Mouse (Mus musculus): ENCODE measurements around the gene Lrrc27. TPM values are rescaled to one million over a fixed set of nuclear protein-coding genes. Genes with fewer than 3 reads are reported as not detected.
A peak's percentile ranks its signal among the peaks of the same experiment; 100 is the strongest.

The Lrrc27 gene
- polyA plus RNA-seq, 1 experiment from 2014 or later = 2.9 TPM

GRCm38 (mm10) chr7:139188634-139189207 is 24.1 kb upstream of the Lrrc27 start:
- Histone ChIP-seq H3K9me3 (replicated peaks) (no peaks in the 10 kb centered on the region), H3K36me3 (no peaks in the 10 kb centered on the region), H3K4me2 (peak overlapping the region; percentile 99), H3K9ac (peak overlapping the region; percentile 61), H3K27ac (0 out of 2 replicates have a peak overlapping the region, but pooled peaks have one; percentile 6), H3K27me3 (peaks cover 53% of the 10 kb centered on the region), H3K4me1 (peaks cover 19% of the 10 kb centered on the region), H3K4me3 (replicated peaks) (peak overlapping the region; percentile 71)
- 1% methylated on average over 23 of the region's 23 CpGs for WGBS
- peak; percentile 85 for ATAC-seq (replicated peaks; ENCODE audit: low FRiP score)

- H3K36me3 ChIP-seq = no peaks in the 10 kb centered on the region
- H3K9ac ChIP-seq = no peak overlapping the region
- H3K27me3 ChIP-seq = peaks cover 43% of the 10 kb centered on the region
- 85% methylated on average over 4 of the region's 4 CpGs for WGBS
- H3K4me3 ChIP-seq (replicated peaks) = no peak overlapping the region
- no peaks in the 10 kb centered on the region for H3K9me3 ChIP-seq (replicated peaks)
- peaks cover 19% of the 10 kb centered on the region for H3K4me1 ChIP-seq
- ATAC-seq (replicated peaks; ENCODE audit: low FRiP score) = no peak
- no peak overlapping the region for H3K27ac ChIP-seq
- H3K4me2 ChIP-seq = no peak overlapping the region
Measured at GRCm38 (mm10) chr7:139190616-139191015, 22.2 kb upstream of the Lrrc27 start.

- Histone ChIP-seq H3K4me2 (no peak overlapping the region), H3K36me3 (no peaks in the 10 kb centered on the region), H3K4me1 (peaks cover 13% of the 10 kb centered on the region), H3K4me3 (replicated peaks) (no peak overlapping the region), H3K9me3 (replicated peaks) (no peaks in the 10 kb centered on the region), H3K27me3 (peaks cover 34% of the 10 kb centered on the region), H3K9ac (no peak overlapping the region), H3K27ac (no peak overlapping the region)
- no peak for ATAC-seq (replicated peaks; ENCODE audit: low FRiP score)
- 72% methylated on average over 6 of the region's 6 CpGs for WGBS
Measured at GRCm38 (mm10) chr7:139191619-139192018, 21.2 kb upstream of the Lrrc27 start.

GRCm38 (mm10) chr7:139197022-139197421 is 15.8 kb upstream of the Lrrc27 start:
- WGBS = 90% methylated on average over 4 of the region's 4 CpGs
- H3K27me3 ChIP-seq = peaks cover 29% of the 10 kb centered on the region
- H3K4me2 ChIP-seq = no peak overlapping the region
- no peak overlapping the region for H3K27ac ChIP-seq
- ATAC-seq (replicated peaks; ENCODE audit: low FRiP score) = no peak
- H3K4me1 ChIP-seq = no peaks in the 10 kb centered on the region
- H3K36me3 ChIP-seq = no peaks in the 10 kb centered on the region
- H3K4me3 ChIP-seq (replicated peaks) = no peak overlapping the region
- no peaks in the 10 kb centered on the region for H3K9me3 ChIP-seq (replicated peaks)
- H3K9ac ChIP-seq = no peak overlapping the region

DNA sequence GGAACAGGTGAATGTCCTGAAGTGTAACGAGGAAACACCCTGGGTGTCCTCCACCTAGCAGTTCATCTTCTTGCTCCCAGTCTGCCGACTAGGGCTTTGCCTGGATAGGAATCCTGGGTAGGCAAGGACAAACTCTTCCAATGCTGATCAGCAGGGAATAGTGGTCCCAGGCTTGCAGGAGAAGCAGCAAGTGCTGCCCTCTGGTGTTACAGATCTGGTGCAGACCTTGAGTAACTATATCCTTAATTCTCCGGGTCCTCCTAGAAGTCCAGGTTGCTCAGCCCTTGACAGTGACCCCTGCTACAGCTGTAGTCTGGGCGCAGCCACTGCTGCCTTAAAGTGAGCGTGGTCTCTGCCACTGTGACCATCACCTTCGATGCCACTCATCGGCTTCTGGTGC is 12.7 kb upstream of the Lrrc27 start:
- ATAC-seq (replicated peaks; ENCODE audit: low FRiP score) = no peak
- Histone ChIP-seq H3K4me3 (replicated peaks) (no peak overlapping the region), H3K9me3 (replicated peaks) (no peaks in the 10 kb centered on the region), H3K4me1 (no peaks in the 10 kb centered on the region), H3K27me3 (peaks cover 42% of the 10 kb centered on the region), H3K9ac (no peak overlapping the region), H3K27ac (no peak overlapping the region), H3K36me3 (no peaks in the 10 kb centered on the region), H3K4me2 (no peak overlapping the region)
- WGBS = 23% methylated on average over 7 of the region's 7 CpGs

- H3K27ac ChIP-seq = no peak overlapping the region
- no peaks in the 10 kb centered on the region for H3K9me3 ChIP-seq (replicated peaks)
- no peak overlapping the region for H3K9ac ChIP-seq
- no peak for ATAC-seq (replicated peaks; ENCODE audit: low FRiP score)
- no peaks in the 10 kb centered on the region for H3K36me3 ChIP-seq
- no peak overlapping the region for H3K4me2 ChIP-seq
- no peaks in the 10 kb centered on the region for H3K4me1 ChIP-seq
- H3K27me3 ChIP-seq = peaks cover 45% of the 10 kb centered on the region
- 57% methylated on average over 6 of the region's 6 CpGs for WGBS
- no peak overlapping the region for H3K4me3 ChIP-seq (replicated peaks)
Measured at GRCm38 (mm10) chr7:139201209-139201608, 11.6 kb upstream of the Lrrc27 start.

DNA sequence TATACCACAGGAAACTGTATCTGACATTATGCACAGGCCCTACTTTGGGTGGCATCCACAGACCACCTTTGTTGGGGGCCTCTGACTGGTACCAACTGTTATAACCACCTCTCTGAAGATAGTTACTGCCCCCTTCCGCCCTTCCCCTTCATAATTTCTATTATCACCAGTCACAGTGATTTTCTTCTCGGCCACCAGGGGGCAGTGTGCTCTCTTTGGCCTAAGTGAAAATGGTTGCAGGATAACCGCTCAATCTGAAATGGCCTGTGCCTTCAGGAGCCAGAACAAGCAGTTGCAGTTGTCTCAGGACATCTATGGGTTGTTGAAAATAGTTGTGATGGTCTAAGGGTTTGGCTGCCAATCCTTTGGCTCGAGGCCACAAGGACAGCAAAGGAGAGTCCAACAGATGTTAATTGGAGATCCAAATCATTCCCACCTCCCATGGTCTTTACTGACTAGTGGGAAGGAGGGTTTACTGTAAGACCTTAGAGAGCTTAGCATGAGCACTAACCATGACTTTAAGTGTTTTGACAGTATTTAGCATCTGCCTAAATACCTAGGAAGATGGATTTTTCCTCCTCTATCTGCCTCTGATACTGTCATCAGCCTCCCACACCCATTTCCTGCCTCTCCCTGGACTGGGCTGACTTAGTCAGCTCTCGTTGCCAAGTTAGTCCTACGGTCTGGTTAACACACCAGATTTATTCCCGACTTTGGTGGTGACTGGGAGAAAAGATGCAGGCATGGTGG is 4.6 kb upstream of the Lrrc27 start:
- Histone ChIP-seq H3K9ac (no peak overlapping the region), H3K4me1 (peaks cover 19% of the 10 kb centered on the region), H3K4me3 (replicated peaks) (no peak overlapping the region), H3K27ac (no peak overlapping the region), H3K36me3 (no peaks in the 10 kb centered on the region), H3K9me3 (replicated peaks) (no peaks in the 10 kb centered on the region), H3K4me2 (no peak overlapping the region), H3K27me3 (peaks cover 13% of the 10 kb centered on the region; the same call in 1 of the 2 replicates)
- no peak for ATAC-seq (replicated peaks; ENCODE audit: low FRiP score)
- 11% methylated on average over 7 of the region's 7 CpGs for WGBS

DNA sequence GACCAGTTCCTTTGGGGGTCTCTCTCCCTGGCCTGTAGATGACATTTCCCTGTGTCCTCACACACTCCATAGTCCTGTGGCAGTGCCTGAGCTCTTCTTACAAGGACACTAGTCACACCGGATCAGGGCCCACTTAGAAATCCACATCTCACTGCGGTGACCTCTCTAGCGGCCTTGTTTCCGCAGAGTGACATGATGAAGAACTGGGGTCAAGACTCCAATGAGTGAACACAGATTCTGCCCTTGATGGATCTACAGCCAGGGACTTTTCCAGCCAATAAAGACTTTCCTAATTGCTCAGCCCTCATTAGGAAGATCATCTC is 4.1 kb upstream of the Lrrc27 start:
- Histone ChIP-seq H3K36me3 (no peaks in the 10 kb centered on the region), H3K9ac (no peak overlapping the region), H3K27me3 (peaks cover 13% of the 10 kb centered on the region; the same call in 1 of the 2 replicates), H3K9me3 (replicated peaks) (no peaks in the 10 kb centered on the region), H3K4me2 (no peak overlapping the region), H3K27ac (no peak overlapping the region), H3K4me1 (peaks cover 24% of the 10 kb centered on the region), H3K4me3 (replicated peaks) (no peak overlapping the region)
- ATAC-seq (replicated peaks; ENCODE audit: low FRiP score) = no peak
- 36% methylated on average over 4 of the region's 4 CpGs for WGBS

DNA sequence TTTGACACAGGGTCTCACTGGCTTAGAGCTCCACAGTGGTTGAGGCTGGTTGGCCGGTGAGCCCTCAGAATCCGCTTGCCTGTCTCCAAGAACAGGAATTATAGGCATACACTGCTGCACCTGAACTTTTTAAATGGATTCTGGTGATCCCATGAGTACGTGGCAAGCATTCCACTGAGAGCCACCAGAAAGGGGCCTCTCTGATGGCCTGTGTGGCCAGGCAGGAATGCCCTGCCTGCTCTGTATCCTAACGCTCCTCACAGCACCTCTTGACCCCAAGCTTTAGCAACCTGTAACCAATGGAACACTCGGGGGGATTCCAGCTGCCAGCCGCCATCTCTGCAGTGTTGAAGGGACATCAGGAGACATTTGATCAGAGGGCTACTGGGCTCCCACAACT is 1.0 kb upstream of the Lrrc27 start:
- no peak overlapping the region for H3K4me2 ChIP-seq
- no peak overlapping the region for H3K27ac ChIP-seq
- H3K9me3 ChIP-seq (replicated peaks) = no peaks in the 10 kb centered on the region
- H3K4me3 ChIP-seq (replicated peaks) = no peak overlapping the region
- no peak for ATAC-seq (replicated peaks; ENCODE audit: low FRiP score)
- no peak overlapping the region for H3K9ac ChIP-seq
- 0 out of 2 replicates have a peak, but pooled peaks cover 5% of the 10 kb centered on the region for H3K27me3 ChIP-seq
- H3K36me3 ChIP-seq = no peaks in the 10 kb centered on the region
- peaks cover 27% of the 10 kb centered on the region for H3K4me1 ChIP-seq
- WGBS = 81% methylated on average over 6 of the region's 6 CpGs

- Histone ChIP-seq H3K4me1 (peaks cover 25% of the 10 kb centered on the region), H3K4me3 (replicated peaks) (peak overlapping the region; percentile 67), H3K27ac (peak overlapping the region; percentile 61; the same call in 1 of the 2 replicates), H3K27me3 (no peaks in the 10 kb centered on the region), H3K9ac (peak overlapping the region; percentile 42; the same call in 1 of the 2 replicates), H3K36me3 (no peaks in the 10 kb centered on the region), H3K9me3 (replicated peaks) (no peaks in the 10 kb centered on the region), H3K4me2 (peak overlapping the region; percentile 74)
- 0 out of 2 replicates have a peak, but pooled peaks have one; percentile 4 for ATAC-seq (replicated peaks; ENCODE audit: low FRiP score)
- 64% methylated on average over 3 of the region's 3 CpGs for WGBS
Measured at GRCm38 (mm10) chr7:139213751-139214150, 963 bp downstream of the Lrrc27 start.

DNA sequence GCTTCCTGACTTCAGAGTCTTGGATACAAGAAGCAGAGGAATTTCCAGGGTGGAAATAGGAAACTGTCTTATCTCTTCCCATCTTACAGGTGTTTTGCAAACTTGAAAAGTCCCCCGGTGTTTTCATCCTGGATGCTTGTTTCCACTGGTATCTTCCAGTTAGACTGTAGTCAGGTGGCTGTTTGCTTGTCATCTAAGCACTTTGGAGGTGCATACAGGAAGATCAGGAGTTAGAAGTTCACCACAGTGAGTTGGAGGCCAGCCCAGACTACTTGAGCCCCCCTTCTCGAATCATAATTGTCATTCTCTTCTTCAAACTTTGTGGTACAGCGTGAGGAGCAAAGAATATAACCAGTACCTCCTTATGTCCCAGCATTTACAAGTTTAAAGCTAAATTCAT is 1.4 kb downstream of the Lrrc27 start:
- Histone ChIP-seq H3K9me3 (replicated peaks) (no peaks in the 10 kb centered on the region), H3K36me3 (no peaks in the 10 kb centered on the region), H3K4me1 (peaks cover 27% of the 10 kb centered on the region), H3K9ac (no peak overlapping the region), H3K27ac (no peak overlapping the region), H3K27me3 (no peaks in the 10 kb centered on the region), H3K4me2 (no peak overlapping the region), H3K4me3 (replicated peaks) (no peak overlapping the region)
- 76% methylated on average over 3 of the region's 3 CpGs for WGBS
- ATAC-seq (replicated peaks; ENCODE audit: low FRiP score) = no peak

- Histone ChIP-seq H3K4me3 (replicated peaks) (no peak overlapping the region), H3K27ac (no peak overlapping the region), H3K9ac (no peak overlapping the region), H3K27me3 (no peaks in the 10 kb centered on the region), H3K9me3 (replicated peaks) (no peaks in the 10 kb centered on the region), H3K4me2 (no peak overlapping the region), H3K4me1 (peaks cover 32% of the 10 kb centered on the region), H3K36me3 (no peaks in the 10 kb centered on the region)
- ATAC-seq (replicated peaks; ENCODE audit: low FRiP score) = no peak
- 79% methylated on average over 14 of the region's 14 CpGs for WGBS
Measured at GRCm38 (mm10) chr7:139214596-139215340, 2.0 kb downstream of the Lrrc27 start.

Data from kidney, embryonic 15.5 days (tissue).